Mouse (Mus musculus): ENCODE measurements around the gene Flrt3.

Gene Flrt3

DNA sequence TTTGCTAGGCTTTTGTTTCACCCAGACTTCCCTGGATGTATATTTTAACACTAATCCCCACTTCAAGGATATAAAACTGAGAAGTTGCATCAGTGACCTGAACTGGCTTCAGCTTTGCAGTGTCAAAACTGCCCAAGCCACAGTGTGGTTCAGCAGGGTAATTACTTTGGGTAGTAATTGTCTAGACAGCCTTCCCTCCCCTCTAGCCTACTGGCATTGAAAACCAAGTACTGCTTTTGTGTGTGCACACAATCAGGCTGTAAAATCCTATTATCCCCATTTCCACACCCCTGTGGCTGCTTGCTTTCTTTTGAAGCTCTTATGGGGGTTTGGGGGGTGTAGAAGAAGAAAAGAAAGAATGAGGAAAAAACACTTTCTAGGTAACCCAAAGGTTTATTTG is 17.8 kb downstream of the Flrt3 start:
- no peak for DNase-seq (ENCODE audit: low read depth, low spot score)

DNA sequence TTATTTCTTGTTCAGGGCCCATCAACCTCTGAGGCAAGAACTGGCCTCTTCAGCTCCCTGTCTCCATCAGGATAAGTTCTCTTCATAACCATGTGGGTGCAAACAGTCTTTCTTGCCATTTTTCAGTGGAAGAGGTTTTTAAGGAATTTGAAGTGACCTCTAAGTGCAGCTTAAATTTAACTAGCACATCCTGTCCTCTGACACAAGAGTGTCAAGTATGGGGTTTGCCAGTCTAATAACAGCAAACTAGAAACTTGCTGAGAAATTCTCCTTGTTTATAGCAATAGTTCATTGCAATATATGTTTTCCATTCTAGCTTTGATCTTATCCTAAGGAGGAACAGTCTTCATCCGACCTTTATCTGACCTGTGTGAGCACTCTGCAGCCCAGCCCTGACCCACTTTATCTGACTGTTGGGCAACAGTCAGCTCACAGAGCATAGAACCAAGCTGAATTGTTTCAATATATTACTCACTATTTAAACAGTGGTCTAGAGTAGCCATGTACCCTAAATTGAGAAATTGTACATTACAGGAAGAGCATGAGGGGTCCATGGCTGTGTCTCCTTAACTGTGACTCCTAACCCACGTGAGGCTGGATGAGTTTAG is 49.4 kb downstream of the Flrt3 start:
- no peak for DNase-seq (ENCODE audit: low read depth, low spot score)

DNA sequence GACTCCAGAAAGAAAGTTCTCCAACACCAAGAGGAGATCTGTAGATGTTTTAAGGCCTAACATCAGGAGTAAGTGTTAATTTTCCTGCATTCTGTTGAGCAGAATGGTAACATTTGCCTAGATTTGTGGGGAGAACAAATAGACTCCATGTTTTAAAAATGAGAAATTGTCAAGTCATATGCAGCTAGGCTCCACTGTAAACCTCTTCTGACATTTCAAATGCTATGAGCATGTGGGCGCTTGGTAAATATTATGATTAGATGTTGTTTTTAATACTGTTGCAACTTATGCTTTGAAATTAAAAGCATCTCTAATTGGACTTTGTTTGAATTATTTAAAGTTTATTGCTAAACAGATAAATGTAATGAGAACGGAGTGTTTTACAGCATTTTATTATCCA is 55.8 kb downstream of the Flrt3 start:
- no peak for DNase-seq (ENCODE audit: low read depth, low spot score)
